Mouse (Mus musculus) megakaryocyte, embryonic 14.5 days (primary cell): Measurements from ENCODE around the gene Rad21l.

Experiments used
- FLI1 ChIP-seq: IDR thresholded peaks from 2 replicates; pipeline ENCODE4 v1.6.1; 2012; ENCODE audit warnings: low read length, inconsistent platforms, mixed read lengths
- GATA1 ChIP-seq: IDR thresholded peaks from 3 replicates; pipeline ENCODE4 v1.6.1; 2012; ENCODE audit warnings: mixed read lengths, low read length, inconsistent platforms, borderline replicate concordance

GRCm38 (mm10) chr2:151635362-151636014, 32.8 kb downstream of the Rad21l start:
- TF ChIP-seq GATA1 (no peak), FLI1 (no peak)
